Mouse (Mus musculus) C2C12 (cell line): ENCODE data around the gene Hoxa9.

Source experiments
- CTCF ChIP-seq: IDR thresholded peaks from one replicate; pipeline ENCODE4 v1.5.1; 2011; ENCODE audit not compliant: control insufficient read depth, insufficient read depth, insufficient read length
- MAX ChIP-seq: IDR thresholded peaks from one replicate; pipeline ENCODE4 v1.6.1; 2011; ENCODE audit warnings: mild to moderate bottlenecking, control low read depth
- MYOD1 ChIP-seq: IDR thresholded peaks from one replicate; pipeline ENCODE4 v1.6.1; 2011; ENCODE audit warnings: low read depth; ENCODE audit not compliant: control insufficient read depth, insufficient read length
- USF1 ChIP-seq: IDR thresholded peaks from one replicate; pipeline ENCODE4 v1.6.1; 2011; ENCODE audit warnings: low read depth, mild to moderate bottlenecking, control low read depth, moderate library complexity

GRCm38 (mm10) chr6:52273656-52274280 lies 42.9 kb upstream of the Hoxa9 start:
- TF ChIP-seq CTCF (no peak), MYOD1 (no peak), USF1 (no peak), MAX (no peak)
